Mouse (Mus musculus): ENCODE results near the gene Vwa3b. TPM values are rescaled to one million over a fixed set of nuclear protein-coding genes. Genes with fewer than 3 reads are reported as not detected.

Gene Vwa3b
- polyA plus RNA-seq, 1 experiment from 2014 or later = 0.50 TPM

Other genes with a start within 250 kb of the Vwa3b start
- 9.5 and 10.0 TPM in 2 replicates for gene Tmem131, start 82.9 kb upstream of the Vwa3b start, polyA plus RNA-seq (2014; fragmentation: Nextera tagmentation; extraction: Ambion mirVana)
- not detected in 2 replicates for gene Cnga3, start 187.8 kb downstream of the Vwa3b start, polyA plus RNA-seq (2014; fragmentation: Nextera tagmentation; extraction: Ambion mirVana)

Data from heart, embryonic 14.5 days (tissue).